Mouse (Mus musculus) CH12.LX (cell line): ENCODE measurements at regions not wholly inside any gene's neighbourhood (a gene's known extent, or its start where the extent isn't known, plus 50 kb on each side); places are given as distances from the start of the nearest gene placed in this dataset.

Source experiments
- DNase-seq: peaks from one replicate; pipeline ENCODE4 v3.0.0-alpha.2; 2013; ENCODE audit errors: extremely low read depth
- H3K27ac ChIP-seq: 2 replicates; pipeline ENCODE4 v1.5.1; 2012; ENCODE audit warnings: low read depth, mild to moderate bottlenecking, control low read depth, moderate library complexity; ENCODE audit not compliant: insufficient read depth
- H3K27me3 ChIP-seq: replicated peaks from 2 replicates; pipeline ENCODE3; 2012; ENCODE audit warnings: inconsistent platforms
- H3K36me3 ChIP-seq, 2 experiments: replicated peaks in 1 of 2; 2 replicates each; pipeline versions ENCODE3 to v1.6.1; 2012; ENCODE audit warnings: inconsistent platforms in 1 of 2, low read length in 1 of 2, mild to moderate bottlenecking in 1 of 2, mixed read lengths in 1 of 2, moderate library complexity in 1 of 2; ENCODE audit not compliant: control insufficient read depth in 1 of 2, insufficient read depth in 1 of 2
- H3K4me1 ChIP-seq, 2 experiments: 2 replicates each; pipeline ENCODE4 v1.6.1; 2012; ENCODE audit warnings: inconsistent platforms in 1 of 2, moderate library complexity in 1 of 2; ENCODE audit not compliant: insufficient read depth in 2 of 2, control insufficient read depth in 1 of 2
- H3K4me2 ChIP-seq: 2 replicates; pipeline ENCODE4 v1.6.1; 2012; ENCODE audit warnings: low read depth, mild to moderate bottlenecking, control low read depth; ENCODE audit not compliant: poor library complexity, insufficient read depth, severe bottlenecking
- H3K4me3 ChIP-seq, 3 experiments: fragments of 150-350 bp in 1 of 3; sonication (generic) in 1 of 3; replicated peaks in 1 of 3; 2 replicates each; pipeline versions ENCODE3 to v1.5.1; 2011 to 2012; ENCODE audit warnings: low read depth in 2 of 3, low read length in 2 of 3, mild to moderate bottlenecking in 2 of 3, moderate library complexity in 2 of 3, control low read depth in 1 of 3, improper control_type of control experiment in 1 of 3, inconsistent platforms in 1 of 3, mixed read lengths in 1 of 3; ENCODE audit not compliant: poor library complexity in 1 of 3
- H3K79me2 ChIP-seq: replicated peaks from 2 replicates; pipeline ENCODE4 v1.6.1; 2012; ENCODE audit warnings: mild to moderate bottlenecking, moderate library complexity; ENCODE audit not compliant: control insufficient read depth, poor library complexity, insufficient read depth, severe bottlenecking; ENCODE audit errors: extremely low read depth
- H3K9ac ChIP-seq: 2 replicates; pipeline ENCODE4 v1.6.1; 2012; ENCODE audit warnings: low read depth, mild to moderate bottlenecking, control low read depth, moderate library complexity; ENCODE audit not compliant: insufficient read depth
- H3K9me3 ChIP-seq: replicated peaks from 2 replicates; pipeline ENCODE3; 2012; ENCODE audit warnings: low read length, inconsistent platforms, mixed read lengths
- BHLHE40 ChIP-seq: IDR thresholded peaks from 2 replicates; pipeline ENCODE4 v1.6.1; 2011; ENCODE audit warnings: mild to moderate bottlenecking, low read depth, low read length, improper control_type of control experiment
- CHD1 ChIP-seq: IDR thresholded peaks from 2 replicates; pipeline ENCODE4 v1.6.1; 2012; ENCODE audit warnings: low read depth, low read length, improper control_type of control experiment, inconsistent platforms
- CHD2 ChIP-seq: IDR thresholded peaks from 2 replicates; pipeline ENCODE4 v1.6.1; 2011; ENCODE audit warnings: low read length, improper control_type of control experiment
- CTCF ChIP-seq, 2 experiments: IDR thresholded peaks in 1 of 2; conservative IDR thresholded peaks in 1 of 2; 2 replicates each; pipeline ENCODE4 v1.5.1; 2011 to 2012; ENCODE audit warnings: low read depth in 2 of 2, low read length in 2 of 2, improper control_type of control experiment in 1 of 2, inconsistent platforms in 1 of 2, mild to moderate bottlenecking in 1 of 2, moderate library complexity in 1 of 2
- E2F4 ChIP-seq: IDR thresholded peaks from 2 replicates; pipeline ENCODE4 v1.6.1; 2011; ENCODE audit warnings: low read depth, low read length, improper control_type of control experiment; ENCODE audit not compliant: insufficient replicate concordance
- ELF1 ChIP-seq: IDR thresholded peaks from 2 replicates; pipeline ENCODE4 v1.6.1; 2014; ENCODE audit warnings: low read depth, mild to moderate bottlenecking, inconsistent platforms, low read length, improper control_type of control experiment
- EP300 ChIP-seq: IDR thresholded peaks from 2 replicates; pipeline ENCODE4 v1.6.1; 2011; ENCODE audit warnings: low read length, improper control_type of control experiment
- ETS1 ChIP-seq: conservative IDR thresholded peaks from 2 replicates; pipeline ENCODE4 v1.6.1; 2012; ENCODE audit warnings: low read depth, mild to moderate bottlenecking, inconsistent platforms, low read length, improper control_type of control experiment, moderate library complexity
- GABPA ChIP-seq: IDR thresholded peaks from 2 replicates; pipeline ENCODE4 v1.6.1; 2012; ENCODE audit warnings: low read depth, low read length, improper control_type of control experiment, inconsistent platforms; ENCODE audit not compliant: insufficient replicate concordance
- HCFC1 ChIP-seq: IDR thresholded peaks from 2 replicates; pipeline ENCODE4 v1.6.1; 2012; ENCODE audit warnings: low read depth, mild to moderate bottlenecking, inconsistent platforms, low read length, improper control_type of control experiment
- IRF4 ChIP-seq: IDR thresholded peaks from 2 replicates; pipeline ENCODE4 v1.6.1; 2014; ENCODE audit warnings: low read depth, mild to moderate bottlenecking, inconsistent platforms, low read length, improper control_type of control experiment
- JUN ChIP-seq: IDR thresholded peaks from 2 replicates; pipeline ENCODE4 v1.6.1; 2011; ENCODE audit warnings: low read depth, mild to moderate bottlenecking, low read length, improper control_type of control experiment, moderate library complexity; ENCODE audit not compliant: insufficient read depth
- JUND ChIP-seq: conservative IDR thresholded peaks from 2 replicates; pipeline ENCODE4 v1.6.1; 2011; ENCODE audit warnings: low read depth, low read length, improper control_type of control experiment
- KAT2A ChIP-seq: IDR thresholded peaks from 2 replicates; pipeline ENCODE4 v1.6.1; 2012; ENCODE audit warnings: low read length, improper control_type of control experiment, inconsistent platforms; ENCODE audit not compliant: insufficient replicate concordance
- MAFK ChIP-seq: IDR thresholded peaks from 2 replicates; pipeline ENCODE4 v1.6.1; 2011; ENCODE audit warnings: low read length, improper control_type of control experiment; ENCODE audit not compliant: insufficient replicate concordance
- MAX ChIP-seq: IDR thresholded peaks from 2 replicates; pipeline ENCODE4 v1.6.1; 2011; ENCODE audit warnings: low read length, improper control_type of control experiment
- MAZ ChIP-seq: IDR thresholded peaks from 2 replicates; pipeline ENCODE4 v1.6.1; 2012; ENCODE audit warnings: low read depth, mild to moderate bottlenecking, inconsistent platforms, low read length, improper control_type of control experiment, moderate library complexity
- MEF2A ChIP-seq: IDR thresholded peaks from 2 replicates; pipeline ENCODE4 v1.6.1; 2014; ENCODE audit warnings: low read depth, mild to moderate bottlenecking, inconsistent platforms, low read length, improper control_type of control experiment, borderline replicate concordance
- MXI1 ChIP-seq: IDR thresholded peaks from 2 replicates; pipeline ENCODE4 v1.6.1; 2011; ENCODE audit warnings: mild to moderate bottlenecking, low read depth, low read length, improper control_type of control experiment
- MYC ChIP-seq: IDR thresholded peaks from 2 replicates; pipeline ENCODE4 v1.6.1; 2011; ENCODE audit warnings: low read depth, mild to moderate bottlenecking, improper control_type of control experiment, low read length
- NELFE ChIP-seq: IDR thresholded peaks from 2 replicates; pipeline ENCODE4 v1.6.1; 2011; ENCODE audit warnings: low read depth, low read length, improper control_type of control experiment
- NRF1 ChIP-seq: IDR thresholded peaks from 2 replicates; pipeline ENCODE4 v1.6.1; 2014; ENCODE audit warnings: low read depth, mild to moderate bottlenecking, inconsistent platforms, low read length, improper control_type of control experiment, moderate library complexity
- PAX5 ChIP-seq: IDR thresholded peaks from 2 replicates; pipeline ENCODE4 v1.6.1; 2012; ENCODE audit warnings: low read length, inconsistent platforms, mixed read lengths
- POLR2A ChIP-seq: IDR thresholded peaks from 2 replicates; pipeline ENCODE4 v1.6.1; 2011; ENCODE audit warnings: low read depth, mild to moderate bottlenecking, improper control_type of control experiment, low read length
- POLR2AphosphoS2 ChIP-seq: IDR thresholded peaks from 2 replicates; pipeline ENCODE4 v1.6.1; 2011; ENCODE audit warnings: low read depth, low read length, improper control_type of control experiment
- RAD21 ChIP-seq: IDR thresholded peaks from 2 replicates; pipeline ENCODE4 v1.6.1; 2011; ENCODE audit warnings: low read depth, mild to moderate bottlenecking, low read length, improper control_type of control experiment, moderate library complexity
- RCOR1 ChIP-seq: conservative IDR thresholded peaks from 2 replicates; pipeline ENCODE4 v1.6.1; 2012; ENCODE audit warnings: low read depth, mild to moderate bottlenecking, inconsistent platforms, low read length, improper control_type of control experiment
- SIN3A ChIP-seq: IDR thresholded peaks from 2 replicates; pipeline ENCODE4 v1.6.1; 2012; ENCODE audit warnings: low read length, improper control_type of control experiment, inconsistent platforms
- SMC3 ChIP-seq: IDR thresholded peaks from 2 replicates; pipeline ENCODE4 v1.6.1; 2011; ENCODE audit warnings: low read depth, low read length, improper control_type of control experiment
- TBP ChIP-seq: conservative IDR thresholded peaks from 2 replicates; pipeline ENCODE4 v1.6.1; 2011; ENCODE audit warnings: low read depth, low read length, improper control_type of control experiment
- TCF12 ChIP-seq: IDR thresholded peaks from 2 replicates; pipeline ENCODE4 v1.6.1; 2014; ENCODE audit warnings: low read depth, mild to moderate bottlenecking, inconsistent platforms, low read length, improper control_type of control experiment
- UBTF ChIP-seq: IDR thresholded peaks from 2 replicates; pipeline ENCODE4 v1.6.1; 2012; ENCODE audit warnings: low read depth, mild to moderate bottlenecking, inconsistent platforms, low read length, improper control_type of control experiment, moderate library complexity
- USF1 ChIP-seq: IDR thresholded peaks from 2 replicates; pipeline ENCODE4 v1.6.1; 2014; ENCODE audit warnings: low read depth, mild to moderate bottlenecking, inconsistent platforms, low read length, improper control_type of control experiment
- USF2 ChIP-seq: conservative IDR thresholded peaks from 2 replicates; pipeline ENCODE4 v1.6.1; 2011; ENCODE audit warnings: low read depth, low read length, improper control_type of control experiment
- ZC3H11A ChIP-seq: IDR thresholded peaks from 2 replicates; pipeline ENCODE4 v1.6.1; 2012; ENCODE audit warnings: low read depth, mild to moderate bottlenecking, inconsistent platforms, low read length, improper control_type of control experiment
- ZKSCAN1 ChIP-seq: IDR thresholded peaks from 2 replicates; pipeline ENCODE4 v1.6.1; 2012; ENCODE audit warnings: low read depth, inconsistent platforms, low read length, improper control_type of control experiment, borderline replicate concordance
- ZMIZ1 ChIP-seq: IDR thresholded peaks from 2 replicates; pipeline ENCODE4 v1.6.1; 2012; ENCODE audit warnings: low read depth, mild to moderate bottlenecking, inconsistent platforms, low read length, improper control_type of control experiment
- ZNF384 ChIP-seq: IDR thresholded peaks from 2 replicates; pipeline ENCODE4 v1.6.1; 2012; ENCODE audit warnings: low read depth, low read length, improper control_type of control experiment, inconsistent platforms
- dilution Hi-C: fragments of 300-500 bp; cut with MboI; formaldehyde crosslinking; loops from 2 replicates; pipeline ENCODE4 v1.14.3; 2020; ENCODE audit warnings: low sequenced_read_pairs; ENCODE audit not compliant: extremely low pct_unique_long_range_greater_than_20kb, extremely low pct_ligation_motif_present
- in situ Hi-C: fragments of 300-500 bp; cut with MboI; formaldehyde crosslinking; loops from 3 replicates; pipeline ENCODE4 v1.14.3; 2019; ENCODE audit warnings: low sequenced_read_pairs, low pct_ligation_motif_present, low pct_unique_long_range_greater_than_20kb, mixed read lengths

DNA sequence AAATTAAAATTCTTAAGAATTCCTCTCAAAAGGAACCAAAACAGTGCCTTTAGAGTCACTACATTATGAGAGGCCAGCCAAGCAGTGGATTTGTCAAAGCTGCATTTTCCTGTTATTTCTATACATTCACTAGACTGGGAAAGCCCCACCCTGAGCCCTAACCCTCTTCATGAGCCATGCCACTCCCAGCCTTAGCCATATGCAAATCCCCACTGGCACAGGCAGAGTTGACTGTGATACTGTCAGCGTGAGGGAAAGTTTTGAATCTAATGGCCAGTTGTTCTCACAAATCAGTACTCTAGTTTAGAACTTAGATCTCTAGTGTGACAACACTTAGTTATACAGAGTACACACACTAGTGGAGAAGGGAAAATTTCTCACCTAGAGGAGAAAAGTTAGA is 486.4 kb downstream of the Inhba start:
- H3K36me3 ChIP-seq, result no peaks in the 10 kb centered on the region
- H3K4me3 ChIP-seq, result no peak overlapping the region
- peak; percentile 68 for DNase-seq
- in situ Hi-C loops (loop anchor here (25.0 kb wide), 1 partner anchor 486 kb away; the partner anchor contains the start of gene Inhba), dilution Hi-C loops (no loop called here)
- no peaks in the 10 kb centered on the region for H3K9me3 ChIP-seq
- no peak overlapping the region for H3K4me2 ChIP-seq
- H3K27me3 ChIP-seq, result no peaks in the 10 kb centered on the region
- H3K9ac ChIP-seq, result no peak overlapping the region
- no peak for TF ChIP-seq USF1
- no peak for TF ChIP-seq SIN3A
- no peak for TF ChIP-seq NELFE
- TF ChIP-seq JUND, result no peak
- TF ChIP-seq TCF12, result no peak
- TF ChIP-seq SMC3, result no peak
- no peak for TF ChIP-seq MAX
- TF ChIP-seq CTCF (conservative IDR thresholded peaks at IDR 0.05 in 1 of 2, IDR thresholded peaks at IDR 0.05 in 1 of 2; ENCODE audit: low read depth in 2 of 2, low read length in 2 of 2), result no peak
- no peak for TF ChIP-seq JUN
- TF ChIP-seq NRF1, result no peak
- no peak for TF ChIP-seq ZC3H11A
- TF ChIP-seq RCOR1, result no peak
- TF ChIP-seq USF2, result no peak
- no peak for TF ChIP-seq KAT2A
- no peak for TF ChIP-seq CHD2
- TF ChIP-seq MEF2A, result 0 out of 2 replicates have a peak, but pooled peaks have one; percentile 15
- TF ChIP-seq TBP, result no peak
- TF ChIP-seq ELF1, result no peak
- TF ChIP-seq MAZ, result peak; percentile 34; the same call in 1 of the 2 replicates
- no peak for TF ChIP-seq ZMIZ1
- peak; percentile 65 for TF ChIP-seq EP300
- no peak for TF ChIP-seq E2F4
- 0 out of 2 replicates have a peak, but pooled peaks have one; percentile 33 for TF ChIP-seq MYC
- no peak for TF ChIP-seq MXI1
- no peak for TF ChIP-seq ZNF384
- TF ChIP-seq ETS1, result peak; percentile 27; the same call in 1 of the 2 replicates
- no peak for TF ChIP-seq HCFC1
- no peak for TF ChIP-seq UBTF
- TF ChIP-seq BHLHE40, result peak; percentile 55; the same call in 1 of the 2 replicates
- no peak for TF ChIP-seq CHD1
- TF ChIP-seq RAD21, result no peak
- no peak for TF ChIP-seq POLR2A
- no peak for TF ChIP-seq MAFK
- no peak for TF ChIP-seq POLR2AphosphoS2
- TF ChIP-seq ZKSCAN1, result no peak
- TF ChIP-seq PAX5, result no peak
- no peak for TF ChIP-seq GABPA
- peak; percentile 48; the same call in 1 of the 2 replicates for TF ChIP-seq IRF4
- TF ChIP-seq, all 38 proteins: peak for 7
- Histone ChIP-seq H3K4me1 (peaks cover 0 to 12% of the 10 kb centered on the region in 2 experiments; a peak in 2 of 4 replicates), H3K79me2 (no peaks in the 10 kb centered on the region), H3K27ac (peak overlapping the region; percentile 31; the same call in 1 of the 2 replicates)
